Mouse (Mus musculus): ENCODE measurements around the gene Tctn3.

GRCm38 (mm10) chr19:40589530-40589880, 22.5 kb downstream of the Tctn3 start:
- TF ChIP-seq CTCF (IDR thresholded peaks at IDR 0.05; ENCODE audit: low read depth) (no peak), EP300 (IDR thresholded peaks at IDR 0.05; ENCODE audit: low read depth) (no peak)
